Mouse (Mus musculus): ENCODE measurements around the gene Gm28048.

DNA sequence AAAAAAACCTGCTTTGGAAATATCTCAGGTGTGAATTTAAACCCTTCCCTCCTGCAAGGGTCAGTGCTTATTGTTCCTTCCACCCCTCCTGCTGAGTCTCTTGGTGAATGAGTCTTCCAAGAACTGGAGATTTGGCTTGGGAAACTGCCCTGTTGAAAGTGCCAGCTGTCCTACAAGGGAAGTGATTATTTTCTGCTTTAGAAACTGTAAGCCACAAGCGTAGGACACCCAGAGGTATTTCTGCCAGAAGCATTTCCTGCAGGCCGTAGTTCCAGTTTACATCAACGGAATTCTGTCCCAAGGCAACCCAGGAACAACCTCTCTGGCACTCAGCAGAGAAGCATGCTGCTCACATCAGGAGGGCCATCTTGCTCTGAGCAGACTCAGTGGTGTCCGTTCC lies 108.5 kb downstream of the Gm28048 start:
- TF ChIP-seq POLR2A (IDR thresholded peaks at IDR 0.05; ENCODE audit: insufficient read depth, low read depth, low read length) (no peak), CTCF (IDR thresholded peaks at IDR 0.05) (no peak)
